Mouse (Mus musculus) kidney, adult 2 months (tissue): Measurements from ENCODE around the gene Rpl36al. TPM values are rescaled to one million over a fixed set of nuclear protein-coding genes. Genes with fewer than 3 reads are reported as not detected.

Experiments
- DNase-seq: peaks from one replicate; pipeline ENCODE4 v3.0.0; 2021
- H3K27ac ChIP-seq: fragments of 200-500 bp; 2 replicates; pipeline ENCODE4 v1.5.1; 2012; ENCODE audit warnings: low read depth, low read length, control low read depth, inconsistent platforms; ENCODE audit not compliant: insufficient read depth
- H3K27me3 ChIP-seq: fragments of 200-500 bp; replicated peaks from 2 replicates; pipeline ENCODE4 v1.6.1; 2012; ENCODE audit warnings: mild to moderate bottlenecking, moderate library complexity, low read length, inconsistent platforms; ENCODE audit not compliant: control insufficient read depth, insufficient read depth
- H3K36me3 ChIP-seq: fragments of 200-500 bp; 2 replicates; pipeline ENCODE4 v1.6.1; 2012; ENCODE audit warnings: mild to moderate bottlenecking, moderate library complexity, low read length, inconsistent platforms; ENCODE audit not compliant: control insufficient read depth, insufficient read depth
- H3K4me1 ChIP-seq: fragments of 200-500 bp; 2 replicates; pipeline ENCODE4 v1.6.1; 2011; ENCODE audit warnings: low read length; ENCODE audit not compliant: control insufficient read depth, insufficient read depth
- H3K4me3 ChIP-seq: fragments of 200-500 bp; 2 replicates; pipeline ENCODE4 v1.5.1; 2011; ENCODE audit warnings: mild to moderate bottlenecking, low read depth, low read length, control low read depth; ENCODE audit not compliant: insufficient read depth
- CTCF ChIP-seq: fragments of 200-500 bp; conservative IDR thresholded peaks from 2 replicates; pipeline ENCODE4 v1.5.1; 2011; ENCODE audit warnings: low read depth, mild to moderate bottlenecking, control low read depth, low read length, moderate library complexity, mixed read lengths; ENCODE audit not compliant: insufficient read depth, insufficient read length
- POLR2A ChIP-seq: fragments of 200-500 bp; IDR thresholded peaks from one replicate; pipeline ENCODE4 v1.6.1; 2011; ENCODE audit warnings: low read depth, low read length, control low read depth
- WGBS: fragments of 180-500 bp; shearing (Covaris S2); methylation state at CpG from one replicate; pipeline ENCODE4 v1.1.7; 2018; 5-methylcytosine and 5-hydroxymethylcytosine counted together
- polyA plus RNA-seq: library from polyadenylated mRNA; depleted of rRNA; stranded (reverse); fragments of >200 nt; gene quantifications from 2 replicates; pipeline ENCODE4 v1.2.3, GENCODE M21; 2012

Gene Rpl36al
- polyA plus RNA-seq, 1 experiment = 190 TPM

DNA sequence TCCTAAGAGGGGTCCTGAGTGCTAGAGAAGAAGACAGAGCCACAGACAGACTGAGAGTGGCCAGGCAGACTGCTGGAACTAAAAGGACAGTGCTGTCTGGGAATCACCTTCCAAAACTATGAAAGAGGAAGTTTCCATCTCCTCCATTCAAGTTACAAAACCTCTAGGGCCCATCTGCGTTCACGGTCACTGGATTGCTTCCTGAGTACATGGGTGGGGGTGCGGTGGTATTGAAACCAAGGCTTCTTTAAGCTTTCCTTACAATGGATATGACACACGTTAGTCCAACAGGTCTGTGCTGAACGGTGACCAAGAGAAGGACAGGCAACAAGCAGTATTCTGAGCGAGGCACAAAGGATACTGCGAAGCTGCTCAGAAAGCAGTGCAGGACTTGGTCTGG is 30.5 kb upstream of the Rpl36al start:
- no peak overlapping the region for H3K4me3 ChIP-seq
- H3K36me3 ChIP-seq = no peaks in the 10 kb centered on the region
- no peak for DNase-seq
- H3K4me1 ChIP-seq = no peaks in the 10 kb centered on the region
- TF ChIP-seq POLR2A (no peak), CTCF (no peak)
- H3K27me3 ChIP-seq = no peaks in the 10 kb centered on the region
- H3K27ac ChIP-seq = no peak overlapping the region
- 91% methylated on average over 7 of the region's 7 CpGs for WGBS

GRCm38 (mm10) chr12:69213186-69213777 is 29.4 kb upstream of the Rpl36al start:
- Histone ChIP-seq H3K27ac (no peak overlapping the region), H3K36me3 (no peaks in the 10 kb centered on the region), H3K27me3 (no peaks in the 10 kb centered on the region), H3K4me1 (no peaks in the 10 kb centered on the region), H3K4me3 (no peak overlapping the region)
- TF ChIP-seq POLR2A (no peak), CTCF (no peak)
- DNase-seq = no peak
- 93% methylated on average over 13 of the region's 13 CpGs for WGBS

GRCm38 (mm10) chr12:69211057-69211456 is 27.2 kb upstream of the Rpl36al start:
- no peak for TF ChIP-seq POLR2A
- 0 out of 2 replicates have a peak, but pooled peaks have one; percentile 20 for TF ChIP-seq CTCF
- no peaks in the 10 kb centered on the region for H3K27me3 ChIP-seq
- H3K4me3 ChIP-seq = no peak overlapping the region
- no peak overlapping the region for H3K27ac ChIP-seq
- 61% methylated on average over 5 of the region's 5 CpGs for WGBS
- H3K36me3 ChIP-seq = no peaks in the 10 kb centered on the region
- H3K4me1 ChIP-seq = no peaks in the 10 kb centered on the region
- DNase-seq = peak; percentile 25

DNA sequence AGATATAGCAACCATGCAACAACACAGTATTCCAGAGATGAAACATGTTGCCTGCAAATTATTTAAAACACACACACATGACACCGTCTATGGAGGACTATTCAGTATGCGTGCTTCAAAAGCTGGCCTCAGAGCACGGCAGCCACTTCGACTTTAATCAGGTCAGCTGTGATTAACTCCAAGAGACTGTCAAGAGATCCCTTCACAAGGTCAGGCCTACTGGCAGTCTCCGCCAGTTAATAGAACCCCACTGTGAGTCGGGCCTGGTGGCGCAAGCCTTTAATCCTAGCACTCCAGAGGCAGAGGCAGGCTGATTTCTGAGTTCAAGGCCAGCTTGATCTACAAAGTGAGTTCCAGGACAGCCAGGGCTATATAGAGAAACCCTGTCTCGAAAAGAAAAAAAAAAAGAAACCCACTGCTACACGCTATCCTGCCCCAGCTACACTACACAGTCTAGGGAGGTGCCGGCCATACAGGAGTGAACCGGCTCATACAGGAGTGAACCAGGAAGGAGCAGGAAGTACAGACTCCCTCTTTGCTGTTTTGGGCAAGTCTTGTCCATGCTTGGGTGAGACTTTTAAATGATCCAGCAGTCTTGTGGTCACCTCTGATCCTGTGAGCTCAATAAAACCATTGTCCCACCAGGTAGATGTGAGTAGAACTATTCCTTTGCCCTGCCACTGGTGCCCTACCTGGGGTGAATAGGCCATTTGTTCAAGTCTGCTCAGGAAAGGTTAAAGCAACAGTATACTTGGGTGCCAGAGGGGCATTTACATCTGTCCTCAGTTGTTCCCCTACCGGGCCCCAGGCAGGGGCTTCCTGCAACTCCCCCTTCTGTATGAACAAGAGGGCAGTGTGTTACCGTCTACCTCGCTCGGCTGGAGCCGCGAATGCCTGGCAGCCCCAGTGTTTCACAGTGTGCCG is 26.4 kb upstream of the Rpl36al start:
- H3K4me1 ChIP-seq = no peaks in the 10 kb centered on the region
- no peak overlapping the region for H3K4me3 ChIP-seq
- TF ChIP-seq CTCF = no peak
- no peak for TF ChIP-seq POLR2A
- H3K36me3 ChIP-seq = no peaks in the 10 kb centered on the region
- DNase-seq = no peak
- 90% methylated on average over 18 of the region's 18 CpGs for WGBS
- H3K27me3 ChIP-seq = no peaks in the 10 kb centered on the region
- H3K27ac ChIP-seq = no peak overlapping the region

DNA sequence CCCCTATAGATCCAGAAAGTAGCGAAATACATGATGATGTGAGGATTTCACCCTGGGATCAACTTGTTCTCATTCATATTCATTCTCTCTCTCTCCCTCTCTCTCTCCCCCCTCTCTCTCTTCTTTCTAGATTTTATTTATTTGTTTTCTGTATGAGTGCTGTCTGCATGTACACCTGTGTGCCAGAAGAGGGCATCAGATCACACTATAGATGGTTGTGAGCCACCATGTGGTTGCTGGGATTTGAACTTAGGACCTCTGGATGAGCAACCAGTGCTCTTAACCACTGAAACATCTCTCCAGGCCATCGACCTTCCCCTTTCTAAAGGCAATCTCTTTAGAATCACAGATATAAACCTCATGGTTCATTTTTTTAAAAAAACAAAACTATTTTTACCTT is 24.6 kb upstream of the Rpl36al start:
- H3K4me1 ChIP-seq = no peaks in the 10 kb centered on the region
- no peak overlapping the region for H3K27ac ChIP-seq
- WGBS = 93% methylated on average over 2 of the region's 2 CpGs
- H3K27me3 ChIP-seq = no peaks in the 10 kb centered on the region
- no peaks in the 10 kb centered on the region for H3K36me3 ChIP-seq
- no peak overlapping the region for H3K4me3 ChIP-seq
- 0 out of 2 replicates have a peak, but pooled peaks have one; percentile 3 for TF ChIP-seq CTCF
- no peak for TF ChIP-seq POLR2A
- no peak for DNase-seq

DNA sequence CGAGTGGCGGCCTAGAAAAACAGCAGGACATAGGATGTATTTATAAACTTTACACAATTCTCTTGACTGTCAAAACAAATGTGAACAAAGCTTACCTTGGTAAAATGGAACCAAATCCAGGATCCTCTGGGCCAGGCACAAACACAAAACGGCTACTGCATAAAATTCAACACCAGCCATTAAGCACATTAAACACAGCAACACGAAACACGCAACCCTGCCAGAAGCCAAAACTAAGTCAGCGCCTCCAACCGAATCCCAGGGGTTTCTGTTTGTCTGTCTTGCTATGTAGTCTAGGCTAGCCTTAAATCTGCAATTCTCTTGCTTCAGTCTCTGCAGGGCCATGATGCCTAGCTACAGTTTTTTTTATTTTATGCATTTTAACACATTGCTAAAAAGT is 24.0 kb upstream of the Rpl36al start:
- TF ChIP-seq CTCF (no peak), POLR2A (no peak)
- DNase-seq = no peak
- H3K27me3 ChIP-seq = no peaks in the 10 kb centered on the region
- H3K4me3 ChIP-seq = no peak overlapping the region
- 97% methylated on average over 7 of the region's 7 CpGs for WGBS
- H3K4me1 ChIP-seq = no peaks in the 10 kb centered on the region
- no peaks in the 10 kb centered on the region for H3K36me3 ChIP-seq
- H3K27ac ChIP-seq = no peak overlapping the region

DNA sequence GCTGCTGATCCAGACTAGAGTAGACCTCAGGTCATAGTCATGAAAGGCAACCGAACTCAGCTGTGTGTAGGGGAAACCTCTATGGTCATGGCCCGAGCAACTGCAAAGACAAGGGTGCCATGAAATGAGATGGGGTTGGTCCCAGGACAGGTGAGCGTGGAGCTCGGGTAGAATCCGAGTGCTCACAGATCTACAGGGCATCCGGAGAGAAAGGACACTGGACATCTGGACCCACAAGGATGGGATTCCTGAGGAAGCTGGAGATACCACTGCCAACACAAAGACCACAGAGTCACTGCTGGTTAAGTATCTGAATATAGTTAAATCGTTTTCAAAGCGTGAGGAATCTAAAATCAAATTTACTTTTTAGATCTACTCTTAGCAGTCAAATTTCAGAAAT is 23.5 kb upstream of the Rpl36al start:
- Histone ChIP-seq H3K4me1 (no peaks in the 10 kb centered on the region), H3K4me3 (no peak overlapping the region), H3K27me3 (no peaks in the 10 kb centered on the region), H3K27ac (no peak overlapping the region), H3K36me3 (no peaks in the 10 kb centered on the region)
- WGBS = 91% methylated on average over 8 of the region's 8 CpGs
- no peak for DNase-seq
- TF ChIP-seq CTCF (no peak), POLR2A (no peak)
